Mouse (Mus musculus): Measurements from ENCODE around the gene Atf6. TPM values are rescaled to one million over a fixed set of nuclear protein-coding genes. Genes with fewer than 3 reads are reported as not detected.

Gene Atf6
- polyA plus RNA-seq (2015; fragmentation: Nextera tagmentation; extraction: Ambion mirVana): 6.4 and 6.9 TPM in 2 replicates

DNA sequence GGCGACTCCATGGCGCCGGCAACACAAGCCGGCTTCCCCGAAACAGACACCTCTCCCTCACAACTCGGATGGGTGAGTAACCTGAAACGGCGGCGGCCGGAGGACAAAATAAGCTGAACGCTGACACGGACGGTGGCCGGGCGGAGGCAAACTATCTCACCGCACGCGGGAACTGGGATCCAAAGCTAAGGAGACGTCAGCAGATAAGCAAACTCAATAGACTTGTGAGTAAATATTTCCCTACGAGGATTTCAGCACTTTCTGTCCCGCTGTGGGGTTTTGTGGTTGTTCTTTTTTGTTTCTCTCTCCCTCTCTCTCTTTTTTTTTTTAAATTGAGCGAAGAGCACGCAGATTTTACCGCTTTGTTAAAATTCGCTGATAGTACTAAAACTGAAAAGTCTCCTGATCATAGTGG, at the start of gene Atf6:
Gene Atf6, minus strand, starts transcription at position 81 of the 415 bp plus-strand sequence.
- under 1% methylated on average over 25 of the region's 25 CpGs for WGBS (ENCODE audit: insufficient replicate concordance)

DNA sequence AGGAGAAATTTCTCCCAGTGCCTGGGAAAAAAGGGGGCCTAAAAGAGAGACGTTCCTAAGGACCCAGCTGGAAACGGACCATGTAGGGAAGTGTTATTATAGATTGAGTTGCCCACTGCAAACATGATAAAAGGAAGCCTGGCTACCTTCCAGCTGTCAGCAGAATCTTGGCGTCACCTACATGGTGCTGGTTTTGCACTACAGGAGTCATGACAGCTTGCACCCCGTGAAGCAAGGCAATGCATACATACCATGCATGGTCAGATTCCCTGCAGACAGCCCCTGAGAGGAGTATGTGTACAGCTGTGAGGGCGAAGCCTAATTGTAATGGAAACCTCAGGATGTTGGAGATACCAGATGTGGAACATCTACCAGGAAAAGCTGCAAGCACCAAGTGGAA, 48.1 kb upstream of the Atf6 start:
- ATAC-seq (ENCODE audit: low read depth): no peak
- Histone ChIP-seq H3K9ac (ENCODE audit: low read depth, low read length) (no peak overlapping the region), H3K27me3 (ENCODE audit: control insufficient read depth, insufficient read depth, low read depth, low read length) (no peaks in the 10 kb centered on the region), H3K27ac (ENCODE audit: low read length) (no peak overlapping the region), H3K9me3 (replicated peaks; ENCODE audit: control insufficient read depth, low read length) (no peaks in the 10 kb centered on the region), H3K4me1 (ENCODE audit: control insufficient read depth, low read depth, low read length) (no peaks in the 10 kb centered on the region), H3K4me3 (ENCODE audit: low read depth, low read length) (no peak overlapping the region), H3K4me2 (ENCODE audit: low read depth, low read length) (no peak overlapping the region), H3K36me3 (ENCODE audit: control insufficient read depth, insufficient read depth) (no peaks in the 10 kb centered on the region)
- 55% methylated on average over 5 of the region's 5 CpGs for WGBS (ENCODE audit: insufficient replicate concordance)

More for the DNA sequence above, at the start of gene Atf6:
- Histone ChIP-seq H3K36me3 (ENCODE audit: control insufficient read depth, insufficient read depth) (peaks cover 2% of the 10 kb centered on the region; the same call in 1 of the 2 replicates), H3K4me1 (ENCODE audit: control insufficient read depth, low read depth, low read length) (peaks cover 23% of the 10 kb centered on the region), H3K9me3 (replicated peaks; ENCODE audit: control insufficient read depth, low read length) (no peaks in the 10 kb centered on the region), H3K27ac (ENCODE audit: low read length) (peak within 1 kb of the TSS; percentile 92), H3K4me3 (ENCODE audit: low read depth, low read length) (peak within 1 kb of the TSS; percentile 86), H3K4me2 (ENCODE audit: low read depth, low read length) (peak within 1 kb of the TSS; percentile 86), H3K27me3 (ENCODE audit: control insufficient read depth, insufficient read depth, low read depth, low read length) (no peaks in the 10 kb centered on the region), H3K9ac (ENCODE audit: low read depth, low read length) (peak within 1 kb of the TSS; percentile 92)
- ATAC-seq (ENCODE audit: low read depth): peak; percentile 85

DNA sequence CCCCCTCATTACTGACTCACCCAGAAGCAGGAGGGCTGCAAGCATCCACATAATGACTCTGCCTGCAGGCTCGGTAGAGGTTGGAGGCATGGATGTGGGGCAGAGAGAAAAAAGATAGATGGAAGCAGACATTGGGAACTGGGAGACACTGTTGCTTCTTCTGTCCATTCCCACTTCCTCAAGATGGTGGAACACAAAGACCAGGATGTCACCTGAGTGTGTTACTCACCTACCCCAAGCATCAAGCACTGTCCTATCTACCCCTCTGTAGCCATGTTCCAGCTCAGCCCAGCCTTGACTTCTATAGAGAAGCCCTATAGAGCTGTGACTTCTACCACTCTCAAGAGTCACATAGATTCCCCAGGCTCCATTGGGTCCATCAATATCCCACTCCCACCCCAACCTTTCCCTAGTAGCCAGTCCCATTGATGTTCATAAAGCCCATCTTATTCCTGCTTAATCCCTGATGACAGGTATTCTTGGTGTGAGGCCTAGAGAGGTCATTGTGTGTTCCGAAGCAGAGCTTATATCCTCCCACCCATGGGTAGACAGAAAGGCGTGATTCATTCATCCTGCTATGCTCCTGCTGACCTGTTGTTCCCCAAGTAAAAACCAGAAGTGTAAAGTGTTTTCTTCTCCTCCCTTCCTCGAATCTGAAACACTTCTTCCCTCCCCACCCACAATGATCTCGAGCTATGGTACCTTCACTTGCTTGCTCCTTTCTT, 45.5 kb upstream of the Atf6 start, which contains the start of gene Fcrlb:
Gene Fcrlb, minus strand, starts transcription at position 51 of the 725 bp plus-strand sequence.
- peaks cover 3% of the 10 kb centered on the region for H3K4me1 ChIP-seq (ENCODE audit: control insufficient read depth, low read depth, low read length)
- no peak for ATAC-seq (ENCODE audit: low read depth)
- no peaks in the 10 kb centered on the region for H3K9me3 ChIP-seq (replicated peaks; ENCODE audit: control insufficient read depth, low read length)
- no peaks in the 10 kb centered on the region for H3K36me3 ChIP-seq (ENCODE audit: control insufficient read depth, insufficient read depth)
- H3K4me3 ChIP-seq (ENCODE audit: low read depth, low read length): no peak within 1 kb of the TSS
- H3K27me3 ChIP-seq (ENCODE audit: control insufficient read depth, insufficient read depth, low read depth, low read length): peaks cover 17% of the 10 kb centered on the region
- H3K4me2 ChIP-seq (ENCODE audit: low read depth, low read length): no peak within 1 kb of the TSS
- 48% methylated on average over 5 of the region's 5 CpGs for WGBS (ENCODE audit: insufficient replicate concordance)
- no peak within 1 kb of the TSS for H3K27ac ChIP-seq (ENCODE audit: low read length)
- H3K9ac ChIP-seq (ENCODE audit: low read depth, low read length): no peak within 1 kb of the TSS

DNA sequence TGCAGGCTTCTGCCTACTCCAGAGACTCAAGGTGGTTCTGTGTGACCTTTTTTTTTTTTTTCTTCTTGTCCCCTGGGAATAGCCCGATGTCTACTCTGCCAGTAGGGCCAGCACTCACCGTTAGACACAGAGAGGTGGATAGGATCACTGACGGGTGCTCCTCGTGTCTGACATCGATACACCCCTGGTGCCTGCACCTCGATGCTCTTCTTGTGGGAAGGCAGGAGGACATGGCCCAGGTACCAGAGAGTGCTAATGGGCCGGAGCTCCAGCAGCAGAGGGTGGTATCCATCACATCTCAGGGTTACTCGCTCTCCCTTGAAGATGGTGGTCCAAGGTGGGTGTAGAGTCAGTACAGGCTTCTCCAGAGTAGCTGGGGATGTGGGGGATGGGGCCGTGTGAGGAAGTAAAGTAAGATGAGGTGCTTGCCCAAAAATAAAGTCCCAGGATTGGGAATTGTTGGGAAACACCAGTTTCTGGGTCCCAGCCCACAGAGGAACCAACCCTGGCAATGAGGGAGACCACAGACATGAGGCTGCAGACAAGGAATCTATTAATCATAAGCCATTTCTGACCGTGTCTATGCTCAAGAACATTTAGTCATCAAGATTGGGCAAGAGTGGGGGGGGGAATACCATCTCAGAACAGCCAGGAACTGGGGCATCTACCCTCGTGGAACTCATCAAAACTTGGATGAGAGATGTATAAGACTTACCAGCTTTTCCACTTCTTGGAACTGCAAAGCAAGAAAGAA, 44.5 kb upstream of the Atf6 start:
- Histone ChIP-seq H3K4me2 (ENCODE audit: low read depth, low read length) (no peak overlapping the region), H3K36me3 (ENCODE audit: control insufficient read depth, insufficient read depth) (no peaks in the 10 kb centered on the region), H3K4me3 (ENCODE audit: low read depth, low read length) (no peak overlapping the region), H3K9me3 (replicated peaks; ENCODE audit: control insufficient read depth, low read length) (no peaks in the 10 kb centered on the region), H3K4me1 (ENCODE audit: control insufficient read depth, low read depth, low read length) (peaks cover 7% of the 10 kb centered on the region), H3K9ac (ENCODE audit: low read depth, low read length) (no peak overlapping the region), H3K27ac (ENCODE audit: low read length) (no peak overlapping the region), H3K27me3 (ENCODE audit: control insufficient read depth, insufficient read depth, low read depth, low read length) (peaks cover 27% of the 10 kb centered on the region)
- ATAC-seq (ENCODE audit: low read depth): no peak
- 51% methylated on average over 11 of the region's 11 CpGs for WGBS (ENCODE audit: insufficient replicate concordance)

DNA sequence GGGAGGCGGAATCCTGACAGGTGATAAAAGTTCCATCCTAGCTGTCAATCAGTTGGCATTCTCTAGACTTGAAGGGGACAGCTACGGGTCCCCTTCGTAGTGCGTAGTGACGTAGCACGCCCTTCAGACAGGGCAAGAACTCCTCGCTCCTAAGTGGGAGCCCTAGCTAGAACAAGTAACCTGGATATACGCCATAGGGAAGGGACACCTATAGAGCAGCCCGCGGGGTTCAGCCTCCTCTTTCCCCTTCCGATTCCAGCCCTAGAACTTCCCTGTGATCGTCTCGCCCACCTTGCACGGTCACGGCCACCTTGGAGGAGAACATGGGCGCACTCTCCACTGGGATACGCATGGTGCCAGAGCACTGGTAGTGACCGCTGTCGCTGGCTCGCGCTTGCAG, 40.8 kb upstream of the Atf6 start:
- peak overlapping the region; percentile 51 for H3K4me2 ChIP-seq (ENCODE audit: low read depth, low read length)
- no peaks in the 10 kb centered on the region for H3K36me3 ChIP-seq (ENCODE audit: control insufficient read depth, insufficient read depth)
- H3K27me3 ChIP-seq (ENCODE audit: control insufficient read depth, insufficient read depth, low read depth, low read length): peaks cover 44% of the 10 kb centered on the region
- peaks cover 7% of the 10 kb centered on the region for H3K4me1 ChIP-seq (ENCODE audit: control insufficient read depth, low read depth, low read length)
- WGBS (ENCODE audit: insufficient replicate concordance): 4% methylated on average over 21 of the region's 21 CpGs
- H3K9ac ChIP-seq (ENCODE audit: low read depth, low read length): no peak overlapping the region
- ATAC-seq (ENCODE audit: low read depth): no peak
- H3K4me3 ChIP-seq (ENCODE audit: low read depth, low read length): peak overlapping the region; percentile 40; the same call in 1 of the 2 replicates
- no peak overlapping the region for H3K27ac ChIP-seq (ENCODE audit: low read length)
- no peaks in the 10 kb centered on the region for H3K9me3 ChIP-seq (replicated peaks; ENCODE audit: control insufficient read depth, low read length)

DNA sequence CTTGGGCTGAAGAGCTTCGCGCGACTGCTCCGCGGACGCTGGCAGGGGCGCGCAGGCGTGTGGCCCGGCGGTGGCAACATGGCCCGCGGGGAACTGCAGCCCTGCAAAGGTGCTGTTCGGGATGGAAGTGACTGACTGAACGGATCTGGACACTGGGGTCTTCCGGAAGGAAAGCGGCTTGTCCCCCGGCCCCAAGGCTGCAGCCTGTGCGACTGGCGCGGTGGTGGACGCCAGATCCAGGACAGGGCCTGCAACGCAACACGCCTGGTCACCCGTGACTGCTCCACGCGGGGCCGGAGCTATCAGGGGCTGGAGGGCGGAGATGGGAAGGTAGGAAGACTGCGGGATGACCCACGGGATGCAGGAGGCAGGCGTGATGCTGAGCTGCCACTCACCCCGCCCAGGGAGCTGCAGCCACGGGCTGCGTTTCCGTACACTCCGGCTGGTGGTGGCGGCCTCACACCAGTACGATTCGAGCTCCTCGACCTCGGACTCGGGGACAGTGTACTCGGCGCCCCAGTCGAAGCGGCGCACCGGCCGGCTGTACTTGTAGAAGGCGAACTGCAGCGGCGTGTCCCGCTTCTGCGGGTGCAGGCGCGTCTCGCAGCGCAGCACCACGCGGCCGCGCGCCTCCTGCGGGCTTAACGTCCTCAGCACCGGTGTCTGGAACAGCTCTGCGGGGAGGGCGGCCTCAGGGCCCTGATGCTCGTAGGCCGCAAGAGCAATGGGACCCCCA, 40.1 kb upstream of the Atf6 start:
- peak overlapping the region; percentile 40 for H3K4me3 ChIP-seq (ENCODE audit: low read depth, low read length)
- H3K36me3 ChIP-seq (ENCODE audit: control insufficient read depth, insufficient read depth): no peaks in the 10 kb centered on the region
- peak overlapping the region; percentile 51 for H3K4me2 ChIP-seq (ENCODE audit: low read depth, low read length)
- no peak for ATAC-seq (ENCODE audit: low read depth)
- H3K27ac ChIP-seq (ENCODE audit: low read length): no peak overlapping the region
- H3K9ac ChIP-seq (ENCODE audit: low read depth, low read length): no peak overlapping the region
- peaks cover 7% of the 10 kb centered on the region for H3K4me1 ChIP-seq (ENCODE audit: control insufficient read depth, low read depth, low read length)
- peaks cover 46% of the 10 kb centered on the region for H3K27me3 ChIP-seq (ENCODE audit: control insufficient read depth, insufficient read depth, low read depth, low read length)
- WGBS (ENCODE audit: insufficient replicate concordance): 2% methylated on average over 71 of the region's 71 CpGs
- no peaks in the 10 kb centered on the region for H3K9me3 ChIP-seq (replicated peaks; ENCODE audit: control insufficient read depth, low read length)

DNA sequence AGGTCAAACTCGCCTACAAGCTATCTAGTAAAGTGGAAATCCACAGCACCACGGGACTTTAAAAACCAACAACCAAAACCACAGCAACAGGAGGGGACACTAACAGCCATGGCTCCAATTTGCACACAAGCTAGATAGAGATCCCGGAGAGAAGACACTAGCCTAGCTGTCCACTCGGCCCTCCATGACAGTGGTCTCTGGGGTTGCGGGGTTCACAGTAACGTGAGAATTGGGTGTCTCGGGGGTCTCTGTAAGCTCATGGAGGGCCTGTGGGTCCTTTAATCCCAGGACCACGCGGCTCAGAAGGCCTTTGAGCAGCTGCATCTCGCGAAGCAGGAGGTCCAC, 39.5 kb upstream of the Atf6 start:
- Histone ChIP-seq H3K4me1 (ENCODE audit: control insufficient read depth, low read depth, low read length) (peaks cover 7% of the 10 kb centered on the region), H3K36me3 (ENCODE audit: control insufficient read depth, insufficient read depth) (no peaks in the 10 kb centered on the region), H3K9me3 (replicated peaks; ENCODE audit: control insufficient read depth, low read length) (no peaks in the 10 kb centered on the region), H3K4me2 (ENCODE audit: low read depth, low read length) (no peak overlapping the region), H3K4me3 (ENCODE audit: low read depth, low read length) (no peak overlapping the region), H3K9ac (ENCODE audit: low read depth, low read length) (no peak overlapping the region), H3K27ac (ENCODE audit: low read length) (no peak overlapping the region), H3K27me3 (ENCODE audit: control insufficient read depth, insufficient read depth, low read depth, low read length) (peaks cover 46% of the 10 kb centered on the region)
- WGBS (ENCODE audit: insufficient replicate concordance): 22% methylated on average over 11 of the region's 11 CpGs
- no peak for ATAC-seq (ENCODE audit: low read depth)

DNA sequence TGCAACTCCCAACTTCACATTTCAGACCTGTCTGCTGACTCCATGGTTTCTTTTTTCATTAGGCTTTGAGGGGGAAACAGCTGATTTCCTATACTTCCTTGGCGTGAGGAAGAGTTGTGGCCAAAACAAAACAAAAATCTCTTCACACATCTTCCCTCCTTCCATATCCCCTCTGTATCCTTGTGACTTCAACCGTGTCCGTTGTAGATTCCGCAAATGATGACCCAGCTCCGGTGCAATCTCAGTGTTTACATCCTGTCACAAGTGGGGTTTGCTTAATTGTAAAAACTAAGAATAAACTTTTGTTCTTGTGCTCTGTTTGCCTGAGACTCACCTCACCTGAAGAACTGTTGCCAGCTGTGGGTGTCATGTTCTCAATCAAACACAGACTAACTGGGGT, 35.9 kb upstream of the Atf6 start:
- Histone ChIP-seq H3K4me3 (ENCODE audit: low read depth, low read length) (no peak overlapping the region), H3K27me3 (ENCODE audit: control insufficient read depth, insufficient read depth, low read depth, low read length) (peaks cover 36% of the 10 kb centered on the region), H3K9ac (ENCODE audit: low read depth, low read length) (no peak overlapping the region), H3K4me1 (ENCODE audit: control insufficient read depth, low read depth, low read length) (peaks cover 12% of the 10 kb centered on the region), H3K36me3 (ENCODE audit: control insufficient read depth, insufficient read depth) (no peaks in the 10 kb centered on the region), H3K4me2 (ENCODE audit: low read depth, low read length) (no peak overlapping the region), H3K27ac (ENCODE audit: low read length) (no peak overlapping the region), H3K9me3 (replicated peaks; ENCODE audit: control insufficient read depth, low read length) (no peaks in the 10 kb centered on the region)
- peak; percentile 46 for ATAC-seq (ENCODE audit: low read depth)
- 34% methylated on average over 5 of the region's 5 CpGs for WGBS (ENCODE audit: insufficient replicate concordance)

Measured in liver, embryonic 16.5 days (tissue).